Mouse (Mus musculus) stomach, postnatal 0 days (tissue): ENCODE data around the gene Gm44965. TPM values are rescaled to one million over a fixed set of nuclear protein-coding genes. Genes with fewer than 3 reads are reported as not detected.

Source experiments
- ATAC-seq: fragments of 200-750 bp; cut with Nextera tagmentation; 2 replicates; pipeline ENCODE4 v1.8.0; 2017; ENCODE audit not compliant: low FRiP score, low TSS enrichment
- DNase-seq: peaks from one replicate; pipeline ENCODE4 v3.0.0-alpha.2; 2016; ENCODE audit warnings: low spot score
- H3K27ac ChIP-seq: fragments of 300-500 bp; sonication (generic); replicated peaks from 2 replicates; pipeline ENCODE4 v1.5.1; 2014; ENCODE audit warnings: mild to moderate bottlenecking, control low read depth
- H3K27me3 ChIP-seq: fragments of 300-500 bp; sonication (generic); 2 replicates; pipeline ENCODE4 v1.6.1; 2014; ENCODE audit warnings: low read length; ENCODE audit not compliant: control insufficient read depth, insufficient read depth
- H3K36me3 ChIP-seq: fragments of 300-500 bp; sonication (generic); 2 replicates; pipeline ENCODE4 v1.6.1; 2014; ENCODE audit warnings: low read length, mixed read lengths; ENCODE audit not compliant: control insufficient read depth, insufficient read depth
- H3K4me1 ChIP-seq: fragments of 300-500 bp; sonication (generic); replicated peaks from 2 replicates; pipeline ENCODE4 v1.6.1; 2014; ENCODE audit warnings: antibody characterized with exemption; ENCODE audit not compliant: control insufficient read depth, insufficient read depth
- H3K4me2 ChIP-seq: fragments of 300-500 bp; sonication (generic); replicated peaks from 2 replicates; pipeline ENCODE4 v1.6.1; 2014; ENCODE audit warnings: low read depth, mild to moderate bottlenecking, control low read depth, moderate library complexity
- H3K4me3 ChIP-seq: fragments of 300-500 bp; sonication (generic); 2 replicates; pipeline ENCODE4 v1.5.1; 2014; ENCODE audit warnings: low read depth, low read length, control low read depth
- H3K9ac ChIP-seq: fragments of 300-500 bp; sonication (generic); 2 replicates; pipeline ENCODE4 v1.6.1; 2014; ENCODE audit warnings: mild to moderate bottlenecking, low read length, control low read depth, mixed read lengths
- H3K9me3 ChIP-seq: fragments of 300-500 bp; sonication (generic); 2 replicates; pipeline ENCODE4 v1.6.1; 2016; ENCODE audit warnings: low read length; ENCODE audit not compliant: control insufficient read depth
- CTCF ChIP-seq: IDR thresholded peaks from 2 replicates; pipeline ENCODE4 v1.5.1; 2016; ENCODE audit warnings: antibody characterized with exemption, low read depth, mild to moderate bottlenecking, moderate library complexity
- EP300 ChIP-seq: optimal IDR thresholded peaks from 2 replicates; pipeline ENCODE3; 2016; ENCODE audit warnings: antibody characterized with exemption
- WGBS: fragments of 180-500 bp; shearing (Covaris S2); extraction: QIAGEN DNeasy Blood & Tissue Kit; methylation state at CpG from one replicate; pipeline ENCODE4 v1.1.7; 2014; 5-methylcytosine and 5-hydroxymethylcytosine counted together
- polyA plus RNA-seq: library from polyadenylated mRNA; unstranded; fragments of >200 nt; fragmentation: Nextera tagmentation; extraction: Ambion mirVana; gene quantifications from 2 replicates; pipeline ENCODE4 v1.2.1, GENCODE M21; 2015

The Gm44965 gene
- polyA plus RNA-seq, 1 experiment from 2014 or later = not detected

DNA sequence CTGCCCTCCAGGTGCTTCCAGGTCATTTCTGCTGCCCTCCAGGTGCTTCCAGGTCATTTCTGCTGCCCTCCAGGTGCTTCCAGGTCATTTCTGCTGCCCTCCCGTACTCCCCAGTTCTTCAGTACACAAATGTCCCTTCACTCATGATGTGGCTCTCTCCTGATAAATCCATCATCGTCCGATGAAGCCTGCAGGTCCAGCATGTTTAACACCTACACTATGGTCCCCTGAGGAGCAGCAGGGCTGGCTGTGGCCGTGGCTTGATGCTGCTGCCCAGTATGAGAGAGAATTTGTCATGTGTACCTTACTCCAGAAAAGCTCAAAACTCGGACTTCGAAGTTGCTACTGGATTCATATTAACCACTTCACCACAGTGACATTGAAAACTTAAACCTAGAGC, 47.6 kb downstream of the Gm44965 start:
- H3K27ac ChIP-seq = no peak overlapping the region
- ATAC-seq (no peak), DNase-seq (no peak)
- no peak for TF ChIP-seq CTCF
- TF ChIP-seq EP300 = no peak
- H3K4me2 ChIP-seq = no peak overlapping the region
- no peaks in the 10 kb centered on the region for H3K4me1 ChIP-seq
- no peaks in the 10 kb centered on the region for H3K36me3 ChIP-seq
- H3K9me3 ChIP-seq = no peaks in the 10 kb centered on the region
- no peak overlapping the region for H3K4me3 ChIP-seq
- H3K9ac ChIP-seq = no peak overlapping the region
- H3K27me3 ChIP-seq = no peaks in the 10 kb centered on the region
- 63% methylated on average over 6 of the region's 6 CpGs for WGBS

- Histone ChIP-seq H3K4me1 (no peaks in the 10 kb centered on the region), H3K9me3 (no peaks in the 10 kb centered on the region), H3K4me2 (no peak overlapping the region), H3K4me3 (no peak overlapping the region), H3K36me3 (no peaks in the 10 kb centered on the region), H3K27me3 (no peaks in the 10 kb centered on the region), H3K9ac (no peak overlapping the region), H3K27ac (no peak overlapping the region)
- TF ChIP-seq EP300 (no peak), CTCF (peak; percentile 82)
- 17% methylated on average over 4 of the region's 4 CpGs for WGBS
- ATAC-seq (no peak), DNase-seq (no peak)
These were observed 49.1 kb downstream of the Gm44965 start for GRCm38 (mm10) chr6:48642764-48643292.

DNA sequence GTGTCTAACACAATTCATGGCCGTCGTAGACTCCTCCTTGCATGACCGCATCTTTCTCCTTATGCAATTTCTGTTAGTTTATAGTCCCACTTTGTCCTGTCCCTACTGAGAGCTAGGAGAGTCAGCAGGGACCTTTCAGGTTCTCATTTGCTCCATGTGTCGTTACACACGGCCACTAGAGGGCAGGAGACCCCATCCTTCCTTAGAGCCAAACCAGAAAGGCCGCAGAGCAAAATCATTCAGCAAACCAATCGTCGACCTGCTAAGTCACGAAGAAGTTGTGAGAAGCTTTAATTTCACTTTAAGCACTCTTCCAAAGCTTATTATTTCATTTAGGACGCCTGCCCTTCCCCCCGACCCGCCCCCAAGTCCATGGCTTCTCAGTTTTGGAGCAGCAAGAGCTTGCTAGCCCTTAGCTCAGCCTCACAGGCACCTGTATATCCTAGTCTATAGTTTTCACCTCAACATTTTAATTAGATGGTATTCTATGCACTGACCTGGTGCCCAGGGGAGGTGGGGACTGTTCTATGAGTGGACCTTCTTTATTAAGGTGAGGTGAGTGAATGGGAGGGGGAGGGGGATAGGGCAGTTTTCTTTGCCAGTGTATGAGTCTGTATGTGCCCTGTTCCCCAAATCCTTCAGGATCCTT, 52.0 kb downstream of the Gm44965 start:
- Histone ChIP-seq H3K4me3 (no peak overlapping the region), H3K9ac (no peak overlapping the region), H3K27me3 (no peaks in the 10 kb centered on the region), H3K27ac (no peak overlapping the region), H3K4me2 (no peak overlapping the region), H3K36me3 (no peaks in the 10 kb centered on the region), H3K9me3 (no peaks in the 10 kb centered on the region), H3K4me1 (no peaks in the 10 kb centered on the region)
- 7% methylated on average over 12 of the region's 12 CpGs for WGBS
- ATAC-seq = peak; percentile 59
- peak; percentile 75 for DNase-seq
- no peak for TF ChIP-seq EP300
- peak; percentile 93 for TF ChIP-seq CTCF

- Histone ChIP-seq H3K9ac (no peak overlapping the region), H3K27ac (no peak overlapping the region), H3K27me3 (no peaks in the 10 kb centered on the region), H3K4me3 (no peak overlapping the region), H3K36me3 (no peaks in the 10 kb centered on the region), H3K4me1 (no peaks in the 10 kb centered on the region), H3K4me2 (no peak overlapping the region), H3K9me3 (no peaks in the 10 kb centered on the region)
- no peak for TF ChIP-seq CTCF
- no peak for TF ChIP-seq EP300
- WGBS = 69% methylated on average over 4 of the region's 4 CpGs
- ATAC-seq (no peak), DNase-seq (no peak)
These were observed 52.6 kb downstream of the Gm44965 start for GRCm38 (mm10) chr6:48646309-48646690.

GRCm38 (mm10) chr6:48646995-48647394, 53.3 kb downstream of the Gm44965 start, which contains the start of gene Gimap8:
Gene Gimap8 (plus strand): TSS chr6:48647234.
- Histone ChIP-seq H3K4me3 (no peak within 1 kb of the TSS), H3K4me1 (no peaks in the 10 kb centered on the region), H3K27ac (no peak within 1 kb of the TSS), H3K36me3 (no peaks in the 10 kb centered on the region), H3K27me3 (no peaks in the 10 kb centered on the region), H3K4me2 (no peak within 1 kb of the TSS), H3K9ac (no peak within 1 kb of the TSS), H3K9me3 (no peaks in the 10 kb centered on the region)
- ATAC-seq = peak; percentile 45; the same call in 1 of the 2 replicates
- WGBS = 44% methylated on average over 3 of the region's 3 CpGs
- TF ChIP-seq CTCF = peak; percentile 68
- TF ChIP-seq EP300 = no peak
- DNase-seq = no peak

DNA sequence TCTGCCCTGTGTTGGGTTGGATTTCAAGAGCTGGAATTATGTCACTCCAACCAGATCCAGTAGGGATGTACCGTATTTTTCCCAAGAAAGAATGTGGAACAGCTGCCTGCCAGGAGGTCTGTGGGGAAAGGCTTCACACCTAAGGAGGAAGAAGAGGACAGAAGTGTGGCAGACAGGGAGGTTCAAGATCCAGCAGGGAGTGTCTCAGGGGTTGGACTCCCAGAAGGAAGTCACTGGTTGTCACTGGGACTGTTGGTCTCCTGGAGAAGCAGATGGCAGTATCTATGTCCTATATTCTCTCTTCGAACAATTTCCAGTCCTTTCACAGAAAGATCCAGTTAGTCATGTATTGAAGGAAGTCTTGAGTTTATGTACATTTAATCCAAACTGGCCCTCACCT, 53.9 kb downstream of the Gm44965 start:
- Histone ChIP-seq H3K9me3 (no peaks in the 10 kb centered on the region), H3K9ac (no peak overlapping the region), H3K36me3 (no peaks in the 10 kb centered on the region), H3K4me1 (no peaks in the 10 kb centered on the region), H3K27ac (no peak overlapping the region), H3K27me3 (no peaks in the 10 kb centered on the region), H3K4me2 (no peak overlapping the region), H3K4me3 (no peak overlapping the region)
- TF ChIP-seq CTCF (no peak), EP300 (no peak)
- 85% methylated on average over 2 of the region's 2 CpGs for WGBS
- no peak for ATAC-seq
- DNase-seq = no peak
